Mouse (Mus musculus) cerebellum, adult 18-20 months (tissue): ENCODE data around the gene Gm20814.
"Not testable (repeated sequence)": the region's sequence is repeated elsewhere in the genome, so short reads cannot be mapped to it uniquely, and the experiment has no call there.

Experiments
- DNase-seq, 2 experiments: peaks; one replicate each; pipeline ENCODE4 v3.0.0; 2021

Gm20814 gene

DNA sequence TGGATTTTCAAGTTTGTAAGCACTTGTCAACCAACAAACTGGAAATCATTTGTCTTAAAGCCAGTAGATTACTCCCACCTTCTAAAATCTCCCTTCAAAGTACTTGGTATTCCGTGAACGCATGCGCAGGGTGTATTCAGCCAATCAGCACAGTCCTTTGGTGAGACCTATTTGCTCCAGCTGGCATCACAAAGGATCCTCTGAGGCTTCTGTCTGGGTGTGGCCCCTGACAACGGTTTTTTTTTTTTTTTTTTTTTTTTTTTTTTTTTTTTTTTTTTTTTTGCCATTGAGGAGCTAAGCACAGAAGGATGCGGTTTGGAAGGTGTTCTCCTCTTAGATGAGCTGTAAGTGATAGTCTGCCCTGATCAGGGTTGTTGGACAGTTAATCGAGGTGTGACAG is at the start of gene Gm20814:
Gm20814 (plus strand) TSS at position 301 of the 400 bp plus-strand sequence.
- not testable (repeated sequence) for DNase-seq
